Mouse (Mus musculus): ENCODE measurements around the gene Morf4l1. TPM values are rescaled to one million over a fixed set of nuclear protein-coding genes. Genes with fewer than 3 reads are reported as not detected.
"Not testable (repeated sequence)": the region's sequence is repeated elsewhere in the genome, so short reads cannot be mapped to it uniquely, and the experiment has no call there.

Morf4l1 gene
- polyA plus RNA-seq, 1 experiment from 2014 or later = 283 TPM

GRCm38 (mm10) chr9:90047937-90048627, 66.5 kb downstream of the Morf4l1 start:
- Histone ChIP-seq H3K27ac (ENCODE audit: low read length) (peak overlapping the region; percentile 16; the same call in 1 of the 2 replicates), H3K9ac (replicated peaks; ENCODE audit: low read depth) (no peak overlapping the region), H3K27me3 (replicated peaks; ENCODE audit: insufficient read depth, low read length) (no peaks in the 10 kb centered on the region), H3K36me3 (ENCODE audit: insufficient read depth, low read length) (no peaks in the 10 kb centered on the region), H3K4me1 (ENCODE audit: insufficient read depth, low read depth, low read length) (no peaks in the 10 kb centered on the region), H3K4me2 (replicated peaks; ENCODE audit: low read depth, low read length) (no peak overlapping the region), H3K4me3 (ENCODE audit: low read depth, low read length) (no peak overlapping the region), H3K9me3 (ENCODE audit: low read length) (no peaks in the 10 kb centered on the region)
- TF ChIP-seq CTCF (IDR thresholded peaks at IDR 0.05) = no peak
- peak; percentile 47 for TF ChIP-seq EP300 (IDR thresholded peaks at IDR 0.05)
- WGBS = 27% methylated on average over 5 of the region's 5 CpGs
- ATAC-seq = peak; percentile 82
- peak; percentile 82 for DNase-seq (ENCODE audit: low spot score)

- TF ChIP-seq CTCF (IDR thresholded peaks at IDR 0.05) = no peak
- TF ChIP-seq EP300 (IDR thresholded peaks at IDR 0.05) = no peak
- no peaks in the 10 kb centered on the region for H3K9me3 ChIP-seq (ENCODE audit: low read length)
- H3K4me1 ChIP-seq (ENCODE audit: insufficient read depth, low read depth, low read length) = no peaks in the 10 kb centered on the region
- no peak overlapping the region for H3K9ac ChIP-seq (replicated peaks; ENCODE audit: low read depth)
- no peak overlapping the region for H3K27ac ChIP-seq (ENCODE audit: low read length)
- H3K4me3 ChIP-seq (ENCODE audit: low read depth, low read length) = no peak overlapping the region
- ATAC-seq (no peak), DNase-seq (ENCODE audit: low spot score) (no peak)
- H3K4me2 ChIP-seq (replicated peaks; ENCODE audit: low read depth, low read length) = no peak overlapping the region
- no peaks in the 10 kb centered on the region for H3K36me3 ChIP-seq (ENCODE audit: insufficient read depth, low read length)
- no peaks in the 10 kb centered on the region for H3K27me3 ChIP-seq (replicated peaks; ENCODE audit: insufficient read depth, low read length)
- WGBS = 79% methylated on average over 7 of the region's 7 CpGs
These were observed 69.4 kb downstream of the Morf4l1 start for GRCm38 (mm10) chr9:90045191-90045590.

GRCm38 (mm10) chr9:90042906-90043305, 71.7 kb downstream of the Morf4l1 start:
- DNase-seq (ENCODE audit: low spot score) = peak; percentile 69
- not testable (repeated sequence) for H3K4me2 ChIP-seq (replicated peaks; ENCODE audit: low read depth, low read length); H3K4me1 ChIP-seq (ENCODE audit: insufficient read depth, low read depth, low read length); H3K36me3 ChIP-seq (ENCODE audit: insufficient read depth, low read length); H3K27ac ChIP-seq (ENCODE audit: low read length); H3K27me3 ChIP-seq (replicated peaks; ENCODE audit: insufficient read depth, low read length); H3K9ac ChIP-seq (replicated peaks; ENCODE audit: low read depth); H3K9me3 ChIP-seq (ENCODE audit: low read length); H3K4me3 ChIP-seq (ENCODE audit: low read depth, low read length)
- WGBS = 75% methylated on average over 8 of the region's 8 CpGs
- ATAC-seq = peak; percentile 82

Other genes starting within 250 kb of the Morf4l1 start
- 0.88 and 1.1 TPM in 2 replicates for gene Rasgrf1, start 204.9 kb downstream of the Morf4l1 start, polyA plus RNA-seq (2015; fragmentation: Nextera tagmentation; extraction: Ambion mirVana)
- 2,236 and 2,487 TPM in 2 replicates for gene Ctsh, start 60.6 kb downstream of the Morf4l1 start, polyA plus RNA-seq (2015; fragmentation: Nextera tagmentation; extraction: Ambion mirVana)
- gene Adamts7, start 48.3 kb upstream of the Morf4l1 start, polyA plus RNA-seq (2015; fragmentation: Nextera tagmentation; extraction: Ambion mirVana) = 4.1 and 5.4 TPM in 2 replicates
- 9.5 and 11.0 TPM in 2 replicates for gene Tbc1d2b, start 156.0 kb upstream of the Morf4l1 start, polyA plus RNA-seq (2015; fragmentation: Nextera tagmentation; extraction: Ambion mirVana)

Data from lung, postnatal 0 days (tissue).